Mouse (Mus musculus) liver, embryonic 14.5 days (tissue): ENCODE results near the gene Cd5. TPM values are rescaled to one million over a fixed set of nuclear protein-coding genes. Genes with fewer than 3 reads are reported as not detected.

Experiments
- ATAC-seq: fragments of 200-750 bp; cut with Nextera tagmentation; 2 replicates; pipeline ENCODE4 v1.8.0; 2017; ENCODE audit warnings: moderate number of reproducible peaks, mild to moderate bottlenecking, moderate library complexity; ENCODE audit not compliant: insufficient read depth
- DNase-seq, 3 experiments: peaks; one replicate each; pipeline ENCODE4 v3.0.0-alpha.2; 2012 to 2013; ENCODE audit warnings: low read depth in 3 of 3, low spot score in 3 of 3
- H3K27ac ChIP-seq: fragments of 300-500 bp; sonication (generic); 2 replicates; pipeline ENCODE4 v1.5.1; 2014; ENCODE audit warnings: moderate library complexity, mild to moderate bottlenecking, control low read depth, inconsistent platforms
- H3K27me3 ChIP-seq: fragments of 300-500 bp; sonication (generic); 2 replicates; pipeline ENCODE4 v1.6.1; 2014; ENCODE audit warnings: mild to moderate bottlenecking, low read length, moderate library complexity; ENCODE audit not compliant: control insufficient read depth, insufficient read depth
- H3K36me3 ChIP-seq: fragments of 300-500 bp; sonication (generic); replicated peaks from 2 replicates; pipeline ENCODE4 v1.6.1; 2014; ENCODE audit warnings: low read depth; ENCODE audit not compliant: control insufficient read depth, insufficient read depth
- H3K4me1 ChIP-seq, 2 experiments: fragments of 200-500 bp in 1 of 2; fragments of 300-500 bp in 1 of 2; sonication (generic) in 1 of 2; replicated peaks; 2 replicates each; pipeline ENCODE4 v1.6.1; 2012 to 2014; ENCODE audit warnings: antibody characterized with exemption in 1 of 2, inconsistent platforms in 1 of 2, low read length in 1 of 2; ENCODE audit not compliant: control insufficient read depth in 2 of 2, insufficient read depth in 2 of 2
- H3K4me2 ChIP-seq: fragments of 300-500 bp; sonication (generic); 2 replicates; pipeline ENCODE4 v1.6.1; 2014; ENCODE audit warnings: low read depth, mild to moderate bottlenecking, control low read depth, moderate library complexity
- H3K4me3 ChIP-seq, 2 experiments: fragments of 200-500 bp in 1 of 2; fragments of 300-500 bp in 1 of 2; sonication (generic) in 1 of 2; 2 replicates each; pipeline ENCODE4 v1.5.1; 2012 to 2014; ENCODE audit warnings: low read depth in 2 of 2, low read length in 2 of 2, mild to moderate bottlenecking in 2 of 2, control low read depth in 1 of 2, inconsistent platforms in 1 of 2, moderate library complexity in 1 of 2; ENCODE audit not compliant: insufficient read depth in 1 of 2
- H3K9ac ChIP-seq: fragments of 300-500 bp; sonication (generic); replicated peaks from 2 replicates; pipeline ENCODE4 v1.6.1; 2014; ENCODE audit warnings: mild to moderate bottlenecking, control low read depth, moderate library complexity
- H3K9me3 ChIP-seq: fragments of 300-500 bp; sonication (generic); 2 replicates; pipeline ENCODE4 v1.6.1; 2016; ENCODE audit warnings: low read length, mixed read lengths; ENCODE audit not compliant: control insufficient read depth
- CTCF ChIP-seq: IDR thresholded peaks from 2 replicates; pipeline ENCODE4 v1.5.1; 2016; ENCODE audit warnings: antibody characterized with exemption, low read depth, control low read depth
- EP300 ChIP-seq: IDR thresholded peaks from 2 replicates; pipeline ENCODE4 v1.6.1; 2016; ENCODE audit warnings: antibody characterized with exemption, low read depth
- WGBS: fragments of 180-500 bp; shearing (Covaris S2); extraction: QIAGEN DNeasy Blood & Tissue Kit; methylation state at CpG from one replicate; pipeline ENCODE4 v1.1.7; 2014; ENCODE audit not compliant: insufficient replicate concordance; 5-methylcytosine and 5-hydroxymethylcytosine counted together
- polyA plus RNA-seq, 2 experiments: library from polyadenylated mRNA; depleted of rRNA in 1 of 2; stranded (reverse) in 1 of 2; unstranded in 1 of 2; fragments of >200 nt; fragmentation: Nextera tagmentation in 1 of 2; extraction: Ambion mirVana in 1 of 2; gene quantifications; 2 replicates each; pipeline versions ENCODE4 v1.2.1 to v1.2.3; 2012 to 2014

Cd5 gene
- polyA plus RNA-seq, 2 experiments, result 0.02 to 0.04 TPM

GRCm38 (mm10) chr19:10701013-10701726 lies 37.6 kb downstream of the Cd5 start:
- H3K27me3 ChIP-seq, result no peaks in the 10 kb centered on the region
- H3K36me3 ChIP-seq, result no peaks in the 10 kb centered on the region
- H3K4me1 ChIP-seq, result peaks cover 25 to 47% of the 10 kb centered on the region in 2 experiments
- no peak overlapping the region for H3K4me2 ChIP-seq
- no peak overlapping the region for H3K4me3 ChIP-seq
- ATAC-seq (no peak), DNase-seq (no peak)
- no peak overlapping the region for H3K9ac ChIP-seq
- TF ChIP-seq CTCF (no peak), EP300 (no peak)
- no peak overlapping the region for H3K27ac ChIP-seq
- no peaks in the 10 kb centered on the region for H3K9me3 ChIP-seq
- 66% methylated on average over 6 of the region's 6 CpGs for WGBS

- peak; percentile 55; the same call in 1 of the 2 replicates for ATAC-seq
- Histone ChIP-seq H3K4me1 (peaks cover 29 to 53% of the 10 kb centered on the region in 2 experiments), H3K9ac (peak overlapping the region; percentile 2), H3K27ac (no peak overlapping the region; the same call in none of the 2 replicates), H3K4me2 (peak overlapping the region; percentile 25), H3K27me3 (no peaks in the 10 kb centered on the region), H3K4me3 (no peak overlapping the region), H3K9me3 (no peaks in the 10 kb centered on the region), H3K36me3 (no peaks in the 10 kb centered on the region)
- WGBS, result 20% methylated on average over 9 of the region's 9 CpGs
- DNase-seq, result no peak
- TF ChIP-seq CTCF, result no peak
- no peak for TF ChIP-seq EP300
Observed at GRCm38 (mm10) chr19:10699851-10700250, 39.0 kb downstream of the Cd5 start.

GRCm38 (mm10) chr19:10698131-10698991 lies 40.4 kb downstream of the Cd5 start:
- WGBS, result 32% methylated on average over 9 of the region's 9 CpGs
- H3K36me3 ChIP-seq, result no peaks in the 10 kb centered on the region
- peaks cover 29 to 59% of the 10 kb centered on the region in 2 experiments for H3K4me1 ChIP-seq
- no peak overlapping the region; the same call in 1 of the 2 replicates for H3K27ac ChIP-seq
- ATAC-seq, result no peak
- 0 out of 2 replicates have a peak overlapping the region, but pooled peaks have one; percentile 13 for H3K9ac ChIP-seq
- DNase-seq, result no peak
- H3K4me2 ChIP-seq, result peak overlapping the region; percentile 1
- no peak overlapping the region for H3K4me3 ChIP-seq
- TF ChIP-seq EP300 (no peak), CTCF (no peak)
- no peaks in the 10 kb centered on the region for H3K27me3 ChIP-seq
- H3K9me3 ChIP-seq, result no peaks in the 10 kb centered on the region

- Histone ChIP-seq H3K9ac (no peak overlapping the region), H3K4me2 (no peak overlapping the region), H3K36me3 (no peaks in the 10 kb centered on the region), H3K27ac (no peak overlapping the region), H3K9me3 (no peaks in the 10 kb centered on the region), H3K4me1 (peaks cover 46 to 71% of the 10 kb centered on the region in 2 experiments), H3K27me3 (no peaks in the 10 kb centered on the region), H3K4me3 (no peak overlapping the region)
- TF ChIP-seq EP300 (no peak), CTCF (no peak)
- no peak for DNase-seq
- no peak for ATAC-seq
- 67% methylated on average over 7 of the region's 7 CpGs for WGBS
Observed at GRCm38 (mm10) chr19:10695801-10696200, 43.0 kb downstream of the Cd5 start.
